Mouse (Mus musculus): Measurements from ENCODE around the gene Trpm5. TPM values are rescaled to one million over a fixed set of nuclear protein-coding genes. Genes with fewer than 3 reads are reported as not detected.

Trpm5 gene
- polyA plus RNA-seq, 1 experiment from 2014 or later = 1.7 TPM

GRCm38 (mm10) chr7:143033581-143033980 is 60.9 kb downstream of the Trpm5 start:
- Histone ChIP-seq H3K9me3 (replicated peaks) (no peaks in the 10 kb centered on the region), H3K9ac (no peak overlapping the region), H3K27ac (no peak overlapping the region), H3K27me3 (no peaks in the 10 kb centered on the region), H3K36me3 (ENCODE audit: poor library complexity, severe bottlenecking) (0 out of 2 replicates have a peak, but pooled peaks cover 9% of the 10 kb centered on the region), H3K4me2 (no peak overlapping the region), H3K4me3 (no peak overlapping the region), H3K4me1 (no peaks in the 10 kb centered on the region)
- ATAC-seq = no peak
- WGBS = 88% methylated on average over 4 of the region's 4 CpGs

GRCm38 (mm10) chr7:143031816-143032215 is 62.6 kb downstream of the Trpm5 start:
- no peaks in the 10 kb centered on the region for H3K27me3 ChIP-seq
- 80% methylated on average over 1 of the region's 1 CpGs for WGBS
- H3K27ac ChIP-seq = no peak overlapping the region
- ATAC-seq = no peak
- no peak overlapping the region for H3K4me3 ChIP-seq
- no peaks in the 10 kb centered on the region for H3K9me3 ChIP-seq (replicated peaks)
- H3K4me1 ChIP-seq = no peaks in the 10 kb centered on the region
- no peak overlapping the region for H3K9ac ChIP-seq
- no peak overlapping the region for H3K4me2 ChIP-seq
- 0 out of 2 replicates have a peak, but pooled peaks cover 7% of the 10 kb centered on the region for H3K36me3 ChIP-seq (ENCODE audit: poor library complexity, severe bottlenecking)

GRCm38 (mm10) chr7:143027196-143027595 is 67.2 kb downstream of the Trpm5 start:
- ATAC-seq = no peak
- 95% methylated on average over 4 of the region's 4 CpGs for WGBS

GRCm38 (mm10) chr7:143025496-143025895 is 68.9 kb downstream of the Trpm5 start:
- Histone ChIP-seq H3K9me3 (replicated peaks) (no peaks in the 10 kb centered on the region), H3K4me1 (no peaks in the 10 kb centered on the region), H3K27ac (no peak overlapping the region), H3K27me3 (no peaks in the 10 kb centered on the region), H3K4me2 (no peak overlapping the region), H3K9ac (no peak overlapping the region), H3K36me3 (ENCODE audit: poor library complexity, severe bottlenecking) (no peaks in the 10 kb centered on the region), H3K4me3 (no peak overlapping the region)
- no peak for ATAC-seq
- 88% methylated on average over 3 of the region's 3 CpGs for WGBS

More at GRCm38 (mm10) chr7:143027196-143027595, 67.2 kb downstream of the Trpm5 start:
- no peak overlapping the region for H3K27ac ChIP-seq
- H3K9me3 ChIP-seq (replicated peaks) = no peaks in the 10 kb centered on the region
- H3K27me3 ChIP-seq = no peaks in the 10 kb centered on the region
- no peak overlapping the region for H3K9ac ChIP-seq
- H3K4me3 ChIP-seq = no peak overlapping the region
- H3K36me3 ChIP-seq (ENCODE audit: poor library complexity, severe bottlenecking) = no peaks in the 10 kb centered on the region
- H3K4me1 ChIP-seq = no peaks in the 10 kb centered on the region
- H3K4me2 ChIP-seq = no peak overlapping the region

- 97% methylated on average over 1 of the region's 1 CpGs for WGBS
- Histone ChIP-seq H3K27me3 (no peaks in the 10 kb centered on the region), H3K36me3 (ENCODE audit: poor library complexity, severe bottlenecking) (no peaks in the 10 kb centered on the region), H3K4me3 (no peak overlapping the region), H3K9me3 (replicated peaks) (no peaks in the 10 kb centered on the region), H3K4me1 (no peaks in the 10 kb centered on the region), H3K27ac (no peak overlapping the region), H3K4me2 (no peak overlapping the region), H3K9ac (no peak overlapping the region)
- no peak for ATAC-seq
These were observed 70.1 kb downstream of the Trpm5 start for GRCm38 (mm10) chr7:143024293-143024692.

GRCm38 (mm10) chr7:143023499-143023898 is 70.9 kb downstream of the Trpm5 start:
- Histone ChIP-seq H3K36me3 (ENCODE audit: poor library complexity, severe bottlenecking) (no peaks in the 10 kb centered on the region), H3K9me3 (replicated peaks) (no peaks in the 10 kb centered on the region), H3K9ac (no peak overlapping the region), H3K4me2 (no peak overlapping the region), H3K4me1 (no peaks in the 10 kb centered on the region), H3K27ac (no peak overlapping the region), H3K27me3 (no peaks in the 10 kb centered on the region), H3K4me3 (no peak overlapping the region)
- WGBS = 90% methylated on average over 2 of the region's 2 CpGs
- ATAC-seq = no peak

- no peaks in the 10 kb centered on the region for H3K27me3 ChIP-seq
- H3K4me1 ChIP-seq = peaks cover 5% of the 10 kb centered on the region; the same call in 1 of the 2 replicates
- H3K4me2 ChIP-seq = no peak overlapping the region
- H3K27ac ChIP-seq = no peak overlapping the region
- no peaks in the 10 kb centered on the region for H3K9me3 ChIP-seq (replicated peaks)
- H3K36me3 ChIP-seq (ENCODE audit: poor library complexity, severe bottlenecking) = no peaks in the 10 kb centered on the region
- no peak overlapping the region for H3K9ac ChIP-seq
- ATAC-seq = no peak
- H3K4me3 ChIP-seq = no peak overlapping the region
- 68% methylated on average over 5 of the region's 5 CpGs for WGBS
These were observed 72.9 kb downstream of the Trpm5 start for GRCm38 (mm10) chr7:143021356-143022164.

GRCm38 (mm10) chr7:143020764-143021163 is 73.7 kb downstream of the Trpm5 start:
- ATAC-seq = no peak
- WGBS = 87% methylated on average over 3 of the region's 3 CpGs

GRCm38 (mm10) chr7:143020040-143020439 is 74.4 kb downstream of the Trpm5 start:
- no peaks in the 10 kb centered on the region for H3K9me3 ChIP-seq (replicated peaks)
- ATAC-seq = no peak
- H3K9ac ChIP-seq = no peak overlapping the region
- no peaks in the 10 kb centered on the region for H3K27me3 ChIP-seq
- H3K4me2 ChIP-seq = no peak overlapping the region
- no peak overlapping the region for H3K4me3 ChIP-seq
- H3K36me3 ChIP-seq (ENCODE audit: poor library complexity, severe bottlenecking) = no peaks in the 10 kb centered on the region
- no peak overlapping the region for H3K27ac ChIP-seq
- H3K4me1 ChIP-seq = peaks cover 16% of the 10 kb centered on the region

More at GRCm38 (mm10) chr7:143020764-143021163, 73.7 kb downstream of the Trpm5 start:
- Histone ChIP-seq H3K27ac (no peak overlapping the region), H3K9ac (no peak overlapping the region), H3K36me3 (ENCODE audit: poor library complexity, severe bottlenecking) (no peaks in the 10 kb centered on the region), H3K4me2 (no peak overlapping the region), H3K4me1 (peaks cover 13% of the 10 kb centered on the region), H3K4me3 (no peak overlapping the region), H3K9me3 (replicated peaks) (no peaks in the 10 kb centered on the region), H3K27me3 (no peaks in the 10 kb centered on the region)

Other genes starting within 250 kb of the Trpm5 start
- 8.0 and 9.9 TPM in 2 replicates for gene Th, start 163.5 kb downstream of the Trpm5 start, polyA plus RNA-seq (2015; fragmentation: Nextera tagmentation; extraction: Ambion mirVana)
- gene Ascl2, start 125.4 kb downstream of the Trpm5 start, polyA plus RNA-seq (2015; fragmentation: Nextera tagmentation; extraction: Ambion mirVana) = 0.21 TPM in 1 of 2 replicates, not detected in the other
- gene Tspan32, start 89.6 kb downstream of the Trpm5 start, polyA plus RNA-seq (2015; fragmentation: Nextera tagmentation; extraction: Ambion mirVana) = 0.81 and 0.83 TPM in 2 replicates
- 217 and 236 TPM in 2 replicates for gene Cd81, start 41.9 kb downstream of the Trpm5 start, polyA plus RNA-seq (2015; fragmentation: Nextera tagmentation; extraction: Ambion mirVana)
- gene Tssc4, start 25.4 kb downstream of the Trpm5 start, polyA plus RNA-seq (2015; fragmentation: Nextera tagmentation; extraction: Ambion mirVana) = 108 and 122 TPM in 2 replicates
- 0.48 and 1.2 TPM in 2 replicates for gene Kcnq1, start 11.7 kb upstream of the Trpm5 start, polyA plus RNA-seq (2015; fragmentation: Nextera tagmentation; extraction: Ambion mirVana)

Measured in forebrain, embryonic 13.5 days (tissue).